Mouse (Mus musculus) retina, postnatal 7 days (tissue): ENCODE data around the gene Wdr95.
A peak's percentile ranks its signal among the peaks of the same experiment; 100 is the strongest.
"Not testable (repeated sequence)": the region's sequence is repeated elsewhere in the genome, so short reads cannot be mapped to it uniquely, and the experiment has no call there.

Experiments used
- DNase-seq: peaks from one replicate; pipeline ENCODE4 v3.0.0-alpha.2; 2012; ENCODE audit warnings: low read depth, low spot score

Gene Wdr95

DNA sequence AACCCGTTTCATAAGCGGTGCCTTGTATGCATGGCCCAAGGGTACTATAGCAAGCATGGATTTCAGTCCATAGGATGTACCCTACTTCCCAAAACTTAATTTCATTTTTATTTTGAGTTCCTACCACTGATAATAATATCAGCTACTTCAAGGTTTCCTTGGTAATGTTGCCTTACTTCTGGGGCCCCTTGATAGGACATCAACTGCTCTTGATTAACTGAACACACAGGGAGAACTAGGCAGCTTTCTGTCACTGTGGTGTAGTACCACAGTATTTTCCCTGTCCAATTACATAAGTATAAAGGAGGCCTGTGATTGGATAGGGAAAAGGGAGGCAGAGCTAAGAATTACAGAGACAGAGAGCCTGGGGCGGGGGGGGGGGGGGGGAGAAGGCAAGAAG lies 13.6 kb upstream of the Wdr95 start:
- no peak for DNase-seq

DNA sequence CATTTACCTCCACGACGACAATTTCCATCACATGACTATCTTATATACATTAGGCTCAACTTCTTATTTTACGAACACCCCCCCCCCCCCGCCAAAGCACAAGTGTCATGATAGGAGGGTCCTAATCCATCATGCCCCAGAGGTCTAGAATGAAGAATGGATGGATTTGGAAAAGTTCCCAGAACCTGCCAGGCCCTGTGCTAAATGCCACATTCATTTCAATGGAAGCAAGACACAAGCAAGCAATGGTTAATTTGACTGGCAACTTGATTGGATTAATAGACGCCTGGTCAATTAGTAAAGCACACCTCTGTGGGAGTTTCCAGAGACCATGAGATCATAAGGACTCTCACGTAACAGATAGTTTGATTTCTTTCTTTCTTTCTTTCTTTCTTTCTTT lies 11.4 kb upstream of the Wdr95 start:
- DNase-seq, result no peak

DNA sequence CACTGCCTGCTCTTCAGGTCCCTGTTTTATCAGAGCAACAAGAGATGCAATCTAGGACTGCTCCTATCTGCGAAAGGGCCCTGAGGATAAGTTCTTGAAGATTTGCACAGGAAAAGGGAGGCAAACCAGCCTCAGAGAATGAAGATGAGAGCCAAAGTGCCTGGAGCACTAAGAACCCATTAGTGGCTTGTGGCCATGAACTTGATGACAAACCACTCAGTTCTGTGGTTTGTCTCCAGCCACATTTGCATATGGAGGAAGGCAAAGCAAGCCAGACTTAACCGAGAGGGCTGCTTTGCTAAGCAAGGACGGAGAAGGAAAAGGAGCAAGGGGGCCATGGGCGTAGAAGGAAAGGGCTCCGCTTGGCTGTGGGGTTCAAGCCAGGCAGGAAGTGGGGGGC lies 7.7 kb upstream of the Wdr95 start:
- no peak for DNase-seq

DNA sequence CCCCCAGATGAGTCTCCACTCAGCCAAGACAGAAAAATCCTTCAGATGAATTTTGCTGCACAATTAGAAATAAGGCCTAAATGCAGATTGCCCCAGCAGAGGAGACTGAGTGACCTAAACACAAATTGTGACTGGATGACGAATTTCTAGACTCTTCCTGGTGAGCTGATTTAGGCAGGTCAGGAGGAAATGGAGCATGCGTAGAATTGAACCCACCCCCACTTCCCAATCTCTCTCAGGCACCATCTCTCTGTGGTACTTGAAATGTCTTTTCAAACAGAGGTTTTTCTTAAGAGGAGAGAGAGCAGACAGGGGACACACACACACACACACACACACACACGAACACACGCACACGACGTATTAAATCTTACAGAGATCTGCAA lies 4.6 kb upstream of the Wdr95 start:
- DNase-seq, result no peak

DNA sequence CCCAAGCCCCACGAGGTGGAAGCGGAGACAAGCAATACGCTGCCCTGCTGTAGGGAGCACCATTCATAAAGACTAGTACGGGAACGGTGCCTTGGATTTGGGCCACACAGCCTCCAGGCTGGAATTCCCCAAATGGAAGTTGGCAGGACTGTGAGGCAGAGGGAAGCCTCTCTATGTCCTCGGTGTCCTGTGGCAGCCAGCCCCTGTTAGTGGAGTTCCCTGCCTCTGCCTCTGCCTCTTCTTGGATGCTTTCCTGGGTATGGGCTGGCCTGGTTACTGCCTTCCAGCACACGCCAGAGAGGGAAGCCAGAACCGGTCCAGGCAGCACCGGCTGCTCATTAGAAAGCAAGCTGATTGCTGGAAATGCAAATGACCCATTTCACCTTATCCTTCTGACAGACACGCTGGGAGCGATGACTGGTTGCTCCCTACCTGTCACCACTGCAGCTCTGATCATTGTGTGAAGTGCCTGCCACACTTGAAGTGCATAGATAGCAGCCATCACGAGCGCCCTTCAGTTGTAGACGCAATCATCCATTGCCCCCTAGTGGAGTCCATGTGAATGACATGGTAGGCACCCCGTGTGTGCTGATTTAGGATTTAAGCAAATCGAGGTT lies 4.1 kb upstream of the Wdr95 start:
- peak; percentile 73 for DNase-seq

DNA sequence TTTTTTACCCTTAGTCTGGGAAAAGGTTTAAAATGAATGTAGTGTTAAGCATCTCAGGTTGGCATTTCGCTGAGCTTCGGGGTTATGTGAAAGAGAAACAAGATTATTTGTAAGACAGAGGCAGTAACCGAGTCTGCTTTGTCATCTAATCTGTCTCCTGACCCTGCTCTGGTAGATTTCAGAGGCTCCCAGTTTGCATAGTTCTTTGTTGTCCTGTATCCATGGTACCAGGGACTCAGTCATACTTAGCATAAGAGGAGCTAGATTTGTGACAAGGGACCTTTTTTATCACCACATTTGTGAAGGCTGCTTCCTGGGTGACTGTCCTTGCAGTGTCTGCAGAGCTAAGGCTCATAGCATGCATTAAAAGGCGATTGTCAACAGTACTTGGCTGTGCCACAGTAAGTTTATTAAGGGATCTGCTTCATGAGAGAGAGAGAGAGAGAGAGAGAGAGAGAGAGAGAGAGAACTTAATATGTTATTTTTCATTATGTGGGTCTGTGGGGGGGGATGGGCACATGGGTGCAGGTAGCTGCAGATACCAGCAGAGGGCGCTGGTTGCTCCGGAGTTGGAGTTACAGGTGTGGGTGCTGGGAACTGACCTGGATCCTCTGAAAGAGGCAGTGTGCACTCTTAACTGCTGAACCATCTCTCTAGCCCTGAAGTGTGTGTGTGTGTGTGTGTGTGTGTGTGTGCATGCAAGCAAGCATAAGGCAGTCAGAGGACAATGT lies 3.3 kb upstream of the Wdr95 start:
- no peak for DNase-seq

DNA sequence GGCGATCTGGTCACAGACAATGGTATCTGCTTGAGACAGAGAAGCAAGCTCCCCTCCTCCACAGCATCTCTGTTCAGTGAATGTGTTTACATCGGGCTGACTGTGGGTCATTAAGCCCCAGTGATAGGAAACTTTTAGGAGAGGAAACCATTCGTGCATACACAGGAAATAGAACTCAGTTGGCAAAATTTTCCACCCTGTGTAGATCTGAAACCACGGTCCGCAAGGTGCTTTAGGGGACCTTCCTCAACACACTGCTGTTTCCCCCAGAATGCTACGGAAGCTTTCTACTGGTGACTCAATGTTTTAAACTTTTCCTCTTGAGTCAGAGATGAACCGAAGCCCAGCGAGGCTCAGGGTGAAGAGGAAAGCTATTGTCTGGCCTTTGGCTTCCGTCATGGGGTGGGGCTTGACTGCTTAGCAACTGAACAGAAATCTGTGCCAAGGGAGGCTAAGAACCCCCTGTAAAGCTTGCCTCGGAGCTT lies 2.0 kb upstream of the Wdr95 start:
- DNase-seq, result no peak

DNA sequence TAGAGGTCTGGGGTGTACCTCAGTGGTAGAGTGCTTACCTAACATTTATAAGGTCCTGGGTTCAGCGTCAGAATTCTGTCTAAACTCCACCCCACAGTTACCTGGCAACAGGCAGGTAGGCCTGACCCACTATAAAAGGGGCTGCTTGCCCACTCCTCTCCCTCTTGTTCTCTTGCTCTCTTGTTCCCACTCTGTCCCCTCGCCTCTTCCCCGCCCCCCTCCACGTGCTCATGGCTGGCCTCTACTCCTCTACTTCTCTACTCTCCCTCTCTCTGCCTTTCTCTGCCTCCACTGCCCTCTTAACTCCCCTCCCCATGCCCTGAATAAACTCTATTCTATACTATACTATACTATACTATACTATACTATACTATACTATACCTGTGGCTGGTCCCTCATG lies 1.2 kb upstream of the Wdr95 start:
- not testable (repeated sequence) for DNase-seq

DNA sequence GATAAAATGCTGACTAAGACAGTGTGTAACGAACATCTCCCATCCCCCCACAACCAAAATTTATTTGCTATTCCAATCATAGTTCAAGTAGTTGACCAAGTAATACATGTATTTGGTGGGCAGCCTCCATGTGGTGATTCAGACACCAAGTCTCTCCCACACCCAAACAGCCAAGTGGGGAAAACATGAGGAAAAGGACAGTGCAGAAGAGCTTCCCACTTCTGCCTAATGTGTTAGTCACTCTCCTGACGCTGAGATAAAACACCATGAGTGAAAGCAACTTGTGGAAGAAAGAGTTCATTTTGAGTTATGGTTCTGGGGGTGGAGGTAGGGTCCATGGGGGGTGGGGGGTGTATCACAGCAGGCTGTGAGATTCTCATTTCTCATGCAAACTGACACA lies 5.4 kb downstream of the Wdr95 start:
- DNase-seq, result no peak

DNA sequence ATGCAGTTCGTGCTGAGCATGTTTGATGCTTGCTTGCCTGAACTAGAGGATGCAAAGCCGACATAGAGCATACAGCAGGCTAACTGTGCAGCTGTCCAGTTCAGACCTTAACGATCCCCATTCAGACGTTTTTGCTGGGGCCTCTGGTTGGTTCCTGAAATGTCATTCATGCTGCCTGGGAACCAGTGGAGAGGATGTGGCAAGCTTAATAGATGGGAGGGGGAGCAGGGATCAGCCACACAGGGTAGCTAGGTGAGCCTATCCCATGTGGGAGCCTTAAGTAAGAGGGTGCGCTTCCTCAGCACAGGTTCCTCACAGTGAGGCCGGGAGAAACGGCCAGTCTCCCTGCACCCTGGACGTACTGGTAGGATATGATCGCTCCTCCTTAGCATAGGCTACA lies 7.5 kb downstream of the Wdr95 start:
- DNase-seq, result no peak

DNA sequence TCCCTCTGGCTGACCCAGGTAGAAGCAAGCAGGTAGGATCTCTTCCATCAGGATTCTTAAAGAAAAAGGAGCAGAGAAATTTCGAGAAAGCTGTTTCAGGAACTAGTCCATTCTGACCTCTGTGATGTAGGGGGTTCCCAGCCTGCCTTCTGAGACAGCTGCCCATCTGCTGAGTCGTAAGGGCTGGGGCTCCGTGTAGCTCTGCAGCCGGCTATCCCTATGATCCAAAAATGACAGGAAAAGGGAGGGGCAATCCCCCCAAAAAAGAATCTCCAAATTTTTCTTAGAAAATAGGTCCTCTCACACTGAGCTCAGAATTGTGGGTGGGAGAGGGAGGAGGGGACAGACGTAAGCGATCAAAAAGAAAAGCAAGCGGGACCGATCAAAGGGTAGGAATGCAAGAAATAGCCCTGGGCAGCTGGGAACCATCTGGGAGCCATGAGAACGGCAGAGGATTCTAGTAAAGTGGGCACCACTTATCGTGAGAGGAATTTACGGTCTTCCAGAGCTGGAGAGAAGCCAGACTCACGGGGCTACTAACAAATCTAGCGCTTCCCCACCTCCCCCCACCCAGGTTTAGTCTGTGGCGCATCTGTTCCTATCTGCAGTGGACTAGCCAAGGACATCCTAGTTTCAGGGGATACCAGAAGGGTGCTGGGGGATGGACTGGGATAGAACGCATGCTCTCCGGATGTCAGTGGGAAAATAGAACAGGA lies 9.5 kb downstream of the Wdr95 start:
- no peak for DNase-seq

DNA sequence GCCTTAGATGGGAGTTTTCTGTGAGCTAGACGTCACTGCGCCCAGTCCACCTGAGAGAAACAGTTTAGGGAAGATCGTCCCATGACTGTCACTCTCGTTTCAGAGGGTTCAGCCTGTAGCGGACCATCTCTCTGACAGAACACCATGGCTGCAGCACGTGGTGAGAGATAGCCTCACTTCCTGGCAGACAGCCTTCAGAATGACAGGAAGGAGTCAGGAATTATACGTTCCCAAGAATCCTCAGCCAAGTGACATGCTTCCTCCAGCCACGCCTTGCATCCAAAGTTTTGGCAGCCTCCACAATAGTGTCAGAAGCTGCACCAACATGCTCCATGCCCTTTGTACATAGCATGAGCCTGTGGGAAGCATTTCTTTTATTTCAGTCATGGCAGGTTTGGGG lies 10.1 kb downstream of the Wdr95 start:
- DNase-seq, result no peak

DNA sequence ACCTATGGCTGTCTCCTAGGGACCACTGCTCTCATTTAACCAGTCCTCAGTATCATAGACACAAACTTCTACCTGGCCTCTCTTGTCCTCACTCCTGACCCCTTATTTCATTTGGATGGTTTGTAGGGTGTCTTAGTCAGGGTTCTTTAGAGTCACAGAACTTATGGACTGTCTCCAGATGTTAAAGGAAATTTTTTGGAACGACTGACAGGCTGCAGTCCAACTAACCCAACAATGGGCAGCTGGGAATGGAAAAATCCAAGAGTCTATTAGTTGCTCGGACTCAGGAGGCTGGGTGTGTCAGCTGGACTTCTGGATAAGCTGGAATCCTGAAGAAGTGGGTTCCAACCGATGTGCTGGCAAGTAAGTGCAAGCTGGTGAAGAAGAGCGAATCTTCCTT lies 10.6 kb downstream of the Wdr95 start:
- DNase-seq, result no peak

DNA sequence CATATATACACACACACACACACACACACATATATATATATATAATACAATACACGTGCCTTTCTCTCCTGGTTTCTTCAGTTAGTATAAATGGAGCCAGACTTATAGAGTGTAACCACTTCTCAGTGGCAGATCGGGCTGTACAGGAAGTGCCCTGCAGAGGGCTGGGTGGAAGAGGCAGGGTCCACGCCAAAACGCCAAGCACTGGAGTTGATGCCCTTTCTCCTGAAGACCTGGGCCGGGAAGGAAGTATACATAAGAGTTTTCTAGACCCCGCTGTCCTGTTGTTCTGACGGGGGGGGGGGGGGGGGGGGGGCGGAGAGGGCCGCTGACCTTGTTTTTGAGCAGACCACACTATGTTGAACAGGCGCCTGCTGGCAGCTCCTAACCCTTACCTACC lies 22.7 kb downstream of the Wdr95 start:
- DNase-seq, result no peak

DNA sequence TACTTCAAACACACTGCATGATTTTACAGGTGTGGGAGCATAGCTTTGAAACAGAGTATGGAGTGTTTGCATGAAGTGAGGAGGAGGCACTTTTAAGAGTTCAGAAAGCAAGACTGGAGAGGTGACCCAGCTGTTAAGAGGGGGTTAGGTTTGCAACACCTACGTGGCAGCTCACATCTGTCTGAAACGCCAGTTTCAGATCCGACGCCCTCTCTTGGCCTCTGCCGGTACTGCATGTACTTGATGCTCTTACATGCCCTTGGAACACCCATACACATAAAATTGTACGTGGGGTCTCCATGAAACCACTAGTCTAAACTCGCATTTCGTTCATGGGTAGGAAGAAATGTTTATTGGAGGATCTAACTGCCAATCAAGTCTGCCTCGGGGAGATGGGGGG lies 24.3 kb downstream of the Wdr95 start:
- DNase-seq, result no peak

DNA sequence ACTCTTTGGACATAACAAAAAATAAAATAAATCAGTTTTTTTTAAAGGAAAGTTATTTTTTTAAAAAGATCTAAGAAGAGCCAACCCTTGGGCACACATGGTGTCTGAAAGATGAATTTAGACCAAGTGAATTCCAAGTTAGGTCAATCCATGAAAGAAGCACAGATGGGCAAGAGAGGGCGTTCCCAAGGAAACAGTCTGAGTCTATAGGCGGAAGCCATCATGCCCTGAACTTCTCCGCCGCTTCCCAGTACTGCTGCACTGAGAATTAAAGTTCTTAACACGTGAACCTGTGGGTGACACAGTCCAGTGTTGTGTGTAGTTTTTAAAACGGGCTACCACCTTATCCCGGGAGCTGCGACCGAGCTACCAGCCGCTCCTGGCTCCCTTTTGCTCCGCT lies 24.9 kb downstream of the Wdr95 start:
- no peak for DNase-seq

DNA sequence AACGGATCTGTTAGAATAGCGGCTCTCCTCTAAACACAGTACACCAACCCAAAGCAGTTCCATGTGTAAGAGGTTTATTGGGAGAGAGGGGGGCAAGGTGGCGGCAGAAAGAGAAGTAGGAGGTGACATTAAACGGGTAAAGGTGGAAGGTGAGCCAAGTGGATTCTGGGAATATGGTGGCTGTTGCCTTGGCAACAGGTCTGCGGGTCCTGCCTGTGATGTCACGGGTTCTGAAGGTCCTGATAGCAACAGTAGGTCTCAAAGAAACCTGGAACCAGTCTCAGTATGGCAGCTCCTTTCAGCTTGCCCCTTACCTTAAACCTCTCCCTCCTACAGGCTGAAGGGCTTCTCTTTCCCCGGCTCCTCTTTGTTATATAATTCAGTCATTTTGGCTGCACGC lies 25.9 kb downstream of the Wdr95 start:
- DNase-seq, result no peak

DNA sequence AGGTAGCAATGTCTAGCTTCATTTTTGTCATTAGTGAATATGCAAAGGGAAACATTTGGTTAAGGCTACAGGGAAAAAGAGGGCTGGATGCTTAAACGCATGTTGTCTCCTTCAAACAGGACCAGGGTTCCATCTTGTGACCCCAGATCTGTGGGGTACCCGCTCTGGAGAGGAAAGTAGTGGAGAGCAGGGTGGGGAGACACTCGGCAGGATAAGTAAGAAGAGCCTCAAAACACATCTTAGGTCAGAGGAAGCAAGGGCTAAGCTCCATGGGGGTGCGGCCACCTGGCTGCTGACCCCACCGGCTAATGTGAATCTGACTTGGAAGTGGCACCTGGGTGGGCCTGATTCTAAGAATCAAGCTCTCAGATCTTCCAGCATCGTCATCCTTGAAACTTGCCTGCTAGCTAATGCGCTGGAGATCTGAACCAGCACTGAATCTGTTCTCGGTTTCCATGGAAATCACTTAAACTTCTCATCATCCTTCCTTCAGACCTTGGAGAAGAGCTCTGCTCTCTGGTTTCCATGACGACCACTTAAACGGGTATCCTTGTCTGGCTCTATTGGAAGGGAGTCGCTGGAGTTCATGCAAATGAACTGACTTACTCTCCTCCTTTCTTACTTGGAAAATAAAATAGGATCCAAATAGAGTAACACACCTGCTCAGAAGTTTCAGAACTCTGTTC lies 32.6 kb downstream of the Wdr95 start:
- no peak for DNase-seq

DNA sequence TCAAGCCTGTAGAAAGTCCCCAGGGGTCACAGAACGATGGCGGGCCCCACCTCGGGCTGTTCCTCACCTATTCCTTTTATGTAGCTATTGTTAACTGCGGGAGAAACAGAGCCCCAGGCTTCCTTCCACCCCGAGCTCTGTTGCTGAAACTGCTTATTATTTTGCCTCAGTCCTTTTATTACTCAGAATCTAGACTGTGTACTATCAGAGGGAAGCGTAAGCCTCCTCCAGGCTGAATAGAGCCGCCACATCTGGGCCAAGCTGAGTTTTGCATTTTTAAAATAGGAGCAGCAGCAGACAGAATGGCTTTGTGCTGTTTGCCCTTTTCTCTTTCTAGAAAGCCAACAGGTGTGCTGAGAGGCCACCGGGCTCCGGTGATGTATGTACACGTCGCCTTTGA lies 37.5 kb downstream of the Wdr95 start:
- no peak for DNase-seq

DNA sequence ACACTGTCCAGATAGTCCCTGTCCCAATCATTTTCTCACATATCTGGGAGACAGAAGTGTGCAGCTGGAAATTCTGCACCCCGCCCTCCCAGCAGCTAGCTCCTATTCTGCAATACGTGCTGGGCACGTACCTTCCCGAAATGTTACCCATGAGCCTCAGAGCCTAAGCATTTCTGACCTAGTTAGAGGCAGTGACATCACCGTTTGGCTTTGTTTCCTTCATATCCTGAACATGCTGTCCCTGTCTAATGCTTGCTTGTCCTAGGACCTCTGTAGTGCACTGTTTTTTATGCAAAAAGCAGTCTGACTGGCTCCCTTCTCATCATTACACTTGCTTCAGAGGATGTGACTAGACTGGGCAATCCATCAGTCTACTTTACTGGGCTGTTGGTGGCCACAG lies 38.5 kb downstream of the Wdr95 start:
- peak; percentile 23 for DNase-seq

DNA sequence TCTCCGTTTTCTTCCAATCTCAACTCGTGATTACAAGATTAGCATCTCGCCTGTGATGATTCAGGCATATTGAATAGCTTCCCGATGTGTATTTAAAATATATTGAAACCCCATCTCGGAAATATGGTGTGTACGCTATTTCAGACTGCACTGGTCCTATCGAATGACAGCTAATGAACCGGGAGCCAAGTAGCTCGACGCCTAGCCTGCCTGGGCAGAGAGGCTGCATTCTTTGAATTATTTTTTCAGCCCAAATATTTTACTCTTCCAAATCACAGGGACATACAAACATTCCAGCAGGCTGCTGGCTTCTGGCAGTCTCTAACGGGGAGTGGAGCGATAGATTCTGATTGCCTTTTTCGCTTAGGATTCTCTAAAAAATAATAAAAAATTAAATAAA lies 40.5 kb downstream of the Wdr95 start:
- DNase-seq, result no peak

DNA sequence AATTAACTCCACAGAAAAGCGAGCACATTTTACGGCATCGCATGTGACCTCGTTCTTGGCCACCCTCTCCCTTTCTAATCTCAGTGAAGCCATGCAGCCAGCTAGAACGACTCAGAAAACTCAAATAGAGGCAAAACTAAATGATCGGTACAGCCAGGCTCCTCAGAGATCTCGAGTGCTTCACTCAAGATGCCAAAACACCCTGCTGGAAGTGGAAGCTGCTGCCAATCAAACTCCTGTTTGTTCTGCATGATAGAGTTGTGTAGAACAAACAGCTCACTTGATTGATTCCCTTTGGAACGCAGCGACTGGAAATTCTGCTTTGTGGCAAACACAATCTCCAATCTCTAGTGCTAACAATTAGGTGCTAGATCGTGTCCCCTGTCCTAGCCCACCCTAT lies 48.5 kb downstream of the Wdr95 start:
- no peak for DNase-seq
